Mouse (Mus musculus): ENCODE data around the gene Xrcc5.

Gene Xrcc5

GRCm38 (mm10) chr1:72315447-72315846, 8.2 kb downstream of the Xrcc5 start:
- DNase-seq (ENCODE audit: low read depth, low spot score): no peak

GRCm38 (mm10) chr1:72316409-72316808, 9.2 kb downstream of the Xrcc5 start:
- DNase-seq (ENCODE audit: low read depth, low spot score): no peak

GRCm38 (mm10) chr1:72316901-72317300, 9.7 kb downstream of the Xrcc5 start:
- no peak for DNase-seq (ENCODE audit: low read depth, low spot score)

- no peak for DNase-seq (ENCODE audit: low read depth, low spot score)
Measured at GRCm38 (mm10) chr1:72320759-72321158, 13.5 kb downstream of the Xrcc5 start.

GRCm38 (mm10) chr1:72323248-72323647, 16.0 kb downstream of the Xrcc5 start:
- DNase-seq (ENCODE audit: low read depth, low spot score): no peak

- no peak for DNase-seq (ENCODE audit: low read depth, low spot score)
Measured at GRCm38 (mm10) chr1:72326162-72326821, 19.1 kb downstream of the Xrcc5 start.

GRCm38 (mm10) chr1:72334807-72335206, 27.6 kb downstream of the Xrcc5 start:
- no peak for DNase-seq (ENCODE audit: low read depth, low spot score)

GRCm38 (mm10) chr1:72336780-72337179, 29.6 kb downstream of the Xrcc5 start:
- no peak for DNase-seq (ENCODE audit: low read depth, low spot score)

GRCm38 (mm10) chr1:72338341-72338740, 31.1 kb downstream of the Xrcc5 start:
- DNase-seq (ENCODE audit: low read depth, low spot score): no peak

GRCm38 (mm10) chr1:72347873-72348272, 40.7 kb downstream of the Xrcc5 start:
- DNase-seq (ENCODE audit: low read depth, low spot score): no peak

- DNase-seq (ENCODE audit: low read depth, low spot score): no peak
Measured at GRCm38 (mm10) chr1:72354856-72355255, 47.6 kb downstream of the Xrcc5 start.

- no peak for DNase-seq (ENCODE audit: low read depth, low spot score)
Measured at GRCm38 (mm10) chr1:72358216-72358615, 51.0 kb downstream of the Xrcc5 start.

- no peak for DNase-seq (ENCODE audit: low read depth, low spot score)
Measured at GRCm38 (mm10) chr1:72359462-72359861, 52.2 kb downstream of the Xrcc5 start.

- no peak for DNase-seq (ENCODE audit: low read depth, low spot score)
Measured at GRCm38 (mm10) chr1:72360809-72361208, 53.6 kb downstream of the Xrcc5 start.

- no peak for DNase-seq (ENCODE audit: low read depth, low spot score)
Measured at GRCm38 (mm10) chr1:72364661-72365060, 57.4 kb downstream of the Xrcc5 start.

- no peak for DNase-seq (ENCODE audit: low read depth, low spot score)
Measured at GRCm38 (mm10) chr1:72372512-72372911, 65.3 kb downstream of the Xrcc5 start.

- no peak for DNase-seq (ENCODE audit: low read depth, low spot score)
Measured at GRCm38 (mm10) chr1:72372913-72373312, 65.7 kb downstream of the Xrcc5 start.

GRCm38 (mm10) chr1:72373648-72374047, 66.4 kb downstream of the Xrcc5 start:
- DNase-seq (ENCODE audit: low read depth, low spot score): no peak

GRCm38 (mm10) chr1:72374049-72374448, 66.8 kb downstream of the Xrcc5 start:
- no peak for DNase-seq (ENCODE audit: low read depth, low spot score)

- DNase-seq (ENCODE audit: low read depth, low spot score): no peak
Measured at GRCm38 (mm10) chr1:72378151-72378550, 70.9 kb downstream of the Xrcc5 start.

- no peak for DNase-seq (ENCODE audit: low read depth, low spot score)
Measured at GRCm38 (mm10) chr1:72379752-72380353, 72.6 kb downstream of the Xrcc5 start.

- DNase-seq (ENCODE audit: low read depth, low spot score): no peak
Measured at GRCm38 (mm10) chr1:72380544-72380943, 73.3 kb downstream of the Xrcc5 start.

GRCm38 (mm10) chr1:72383056-72383455, 75.8 kb downstream of the Xrcc5 start:
- no peak for DNase-seq (ENCODE audit: low read depth, low spot score)

- no peak for DNase-seq (ENCODE audit: low read depth, low spot score)
Measured at GRCm38 (mm10) chr1:72383651-72384050, 76.4 kb downstream of the Xrcc5 start.

Data from forelimb bud, embryonic 11.5 days (tissue).